Mouse (Mus musculus) kidney, postnatal 0 days (tissue): ENCODE results near the gene Rsrc1. TPM values are rescaled to one million over a fixed set of nuclear protein-coding genes. Genes with fewer than 3 reads are reported as not detected.

Experiments
- ATAC-seq: fragments of 200-750 bp; cut with Nextera tagmentation; replicated peaks from 2 replicates; pipeline ENCODE4 v1.8.0; 2017; ENCODE audit warnings: low read depth, moderate number of reproducible peaks, moderate TSS enrichment, moderate library complexity; ENCODE audit not compliant: low FRiP score
- DNase-seq: peaks from one replicate; pipeline ENCODE4 v3.0.0-alpha.2; 2016; ENCODE audit warnings: low spot score
- H3K27ac ChIP-seq: fragments of 300-500 bp; sonication (generic); 2 replicates; pipeline ENCODE4 v1.5.1; 2014; ENCODE audit warnings: mild to moderate bottlenecking
- H3K27me3 ChIP-seq: fragments of 300-500 bp; sonication (generic); 2 replicates; pipeline ENCODE4 v1.6.1; 2014; ENCODE audit warnings: low read length, mixed read lengths; ENCODE audit not compliant: insufficient read depth
- H3K36me3 ChIP-seq: fragments of 300-500 bp; sonication (generic); 2 replicates; pipeline ENCODE4 v1.6.1; 2014; ENCODE audit warnings: low read length, mixed read lengths; ENCODE audit not compliant: insufficient read depth
- H3K4me1 ChIP-seq: fragments of 300-500 bp; sonication (generic); replicated peaks from 2 replicates; pipeline ENCODE4 v1.6.1; 2014; ENCODE audit warnings: antibody characterized with exemption, low read length, mixed read lengths; ENCODE audit not compliant: insufficient read depth
- H3K4me2 ChIP-seq: fragments of 300-500 bp; sonication (generic); 2 replicates; pipeline ENCODE4 v1.6.1; 2014; ENCODE audit warnings: mild to moderate bottlenecking, low read length, moderate library complexity, mixed read lengths
- H3K4me3 ChIP-seq: fragments of 300-500 bp; sonication (generic); replicated peaks from 2 replicates; pipeline ENCODE4 v1.5.1; 2014; ENCODE audit warnings: low read depth, low read length
- H3K9ac ChIP-seq: fragments of 300-500 bp; sonication (generic); 2 replicates; pipeline ENCODE4 v1.6.1; 2014; ENCODE audit warnings: low read depth, low read length
- H3K9me3 ChIP-seq: fragments of 300-500 bp; sonication (generic); replicated peaks from 2 replicates; pipeline ENCODE4 v1.6.1; 2016; ENCODE audit warnings: low read length, inconsistent platforms, mixed read lengths
- CTCF ChIP-seq: IDR thresholded peaks from 2 replicates; pipeline ENCODE4 v1.5.1; 2016; ENCODE audit warnings: antibody characterized with exemption, low read depth, mild to moderate bottlenecking, moderate library complexity
- WGBS: fragments of 180-500 bp; shearing (Covaris S2); extraction: QIAGEN DNeasy Blood & Tissue Kit; methylation state at CpG from one replicate; pipeline ENCODE4 v1.1.7; 2014; 5-methylcytosine and 5-hydroxymethylcytosine counted together
- polyA plus RNA-seq: library from polyadenylated mRNA; unstranded; fragments of >200 nt; fragmentation: Nextera tagmentation; extraction: Ambion mirVana; gene quantifications from 2 replicates; pipeline ENCODE4 v1.2.1, GENCODE M21; 2015

The Rsrc1 gene
- polyA plus RNA-seq, 1 experiment from 2014 or later: 26.6 TPM

DNA sequence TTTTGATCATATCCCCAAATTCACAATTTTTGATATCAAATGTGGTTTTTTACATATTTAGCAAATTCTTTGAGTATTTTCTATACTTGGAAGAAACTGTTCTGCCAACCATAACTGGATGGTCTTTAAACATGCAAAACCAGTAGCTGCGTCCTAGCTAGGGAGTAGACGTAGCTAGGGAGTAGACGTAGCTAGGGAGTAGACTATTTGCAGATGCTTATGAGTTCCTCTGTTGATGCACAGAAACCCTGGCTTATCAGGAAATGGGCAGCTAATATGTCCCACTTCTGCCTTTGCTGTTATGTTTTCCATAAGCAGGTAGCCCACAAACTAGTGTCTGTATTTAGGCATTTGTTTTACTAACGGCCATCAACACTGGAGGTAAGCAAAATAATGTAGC is 298.6 kb downstream of the Rsrc1 start:
- Histone ChIP-seq H3K4me1 (no peaks in the 10 kb centered on the region), H3K4me2 (no peak overlapping the region), H3K27ac (no peak overlapping the region), H3K36me3 (no peaks in the 10 kb centered on the region), H3K9me3 (no peaks in the 10 kb centered on the region), H3K27me3 (no peaks in the 10 kb centered on the region), H3K9ac (no peak overlapping the region), H3K4me3 (no peak overlapping the region)
- 88% methylated on average over 4 of the region's 4 CpGs for WGBS
- ATAC-seq (no peak), DNase-seq (no peak)
- no peak for TF ChIP-seq CTCF

DNA sequence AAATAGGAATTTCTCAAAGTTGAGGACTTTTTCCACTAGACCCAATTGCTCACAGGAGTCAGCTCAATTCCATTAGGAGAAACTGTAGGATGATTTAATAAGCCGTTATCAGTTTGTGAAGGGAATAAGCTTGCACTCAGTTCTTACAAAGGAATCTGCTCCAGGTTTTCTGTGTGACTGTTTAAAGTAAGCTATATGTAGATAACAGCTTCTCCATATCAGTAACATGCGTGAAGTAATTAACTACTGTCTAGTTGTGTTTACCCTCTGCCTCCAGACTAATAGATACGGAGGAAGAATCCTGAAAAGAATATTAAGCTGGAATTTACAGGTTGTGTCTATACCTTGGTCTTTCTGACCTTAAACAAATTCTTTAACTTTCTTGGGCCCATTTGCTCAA is 299.1 kb downstream of the Rsrc1 start:
- no peaks in the 10 kb centered on the region for H3K36me3 ChIP-seq
- H3K4me1 ChIP-seq: no peaks in the 10 kb centered on the region
- H3K27ac ChIP-seq: no peak overlapping the region
- H3K27me3 ChIP-seq: no peaks in the 10 kb centered on the region
- DNase-seq: no peak
- no peak for TF ChIP-seq CTCF
- 74% methylated on average over 3 of the region's 3 CpGs for WGBS
- H3K9me3 ChIP-seq: no peaks in the 10 kb centered on the region
- H3K9ac ChIP-seq: no peak overlapping the region
- no peak for ATAC-seq
- no peak overlapping the region for H3K4me3 ChIP-seq
- no peak overlapping the region for H3K4me2 ChIP-seq

DNA sequence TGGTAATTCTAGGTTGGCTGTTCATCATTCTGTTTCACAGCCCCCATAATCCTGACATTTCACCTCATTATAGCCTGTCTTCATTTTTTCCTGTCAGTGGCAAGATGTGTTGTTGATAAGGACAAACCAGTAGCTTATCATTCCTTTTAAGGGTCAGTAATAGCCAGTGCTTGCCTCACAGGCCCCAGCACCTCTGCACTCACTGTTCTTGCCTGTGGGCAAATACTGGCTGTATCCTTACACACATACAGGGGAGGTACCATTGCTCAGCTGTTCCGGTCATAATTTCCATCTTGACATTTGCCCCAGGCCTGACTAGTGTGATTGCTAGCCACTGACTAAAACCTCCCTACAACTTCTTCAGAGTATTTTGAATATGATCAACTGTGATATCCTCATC is 302.8 kb downstream of the Rsrc1 start:
- Histone ChIP-seq H3K36me3 (no peaks in the 10 kb centered on the region), H3K4me2 (no peak overlapping the region), H3K4me3 (no peak overlapping the region), H3K27ac (no peak overlapping the region), H3K4me1 (no peaks in the 10 kb centered on the region), H3K27me3 (no peaks in the 10 kb centered on the region), H3K9ac (no peak overlapping the region), H3K9me3 (no peaks in the 10 kb centered on the region)
- no peak for TF ChIP-seq CTCF
- ATAC-seq: no peak
- WGBS: 72% methylated on average over 1 of the region's 1 CpGs
- DNase-seq: no peak

DNA sequence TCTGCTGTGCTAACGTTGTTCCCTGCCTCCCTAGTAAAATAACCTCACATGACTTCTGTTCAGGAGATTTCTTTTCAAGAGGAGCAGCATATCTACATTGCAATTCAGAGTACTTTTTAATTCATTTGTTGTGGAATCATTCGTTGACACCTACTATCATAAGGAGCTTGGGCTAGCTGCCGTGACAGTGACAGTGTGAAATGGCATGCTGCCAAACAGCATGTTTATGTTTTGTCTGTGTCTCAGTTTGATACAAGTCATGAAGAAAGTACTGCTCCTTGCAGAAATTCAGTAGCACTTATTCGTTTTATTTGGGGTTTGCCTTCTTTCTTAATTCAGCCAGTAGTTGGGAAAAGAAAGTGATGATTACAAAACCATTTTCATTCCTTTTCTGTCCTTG is 303.7 kb downstream of the Rsrc1 start:
- H3K27me3 ChIP-seq: no peaks in the 10 kb centered on the region
- no peaks in the 10 kb centered on the region for H3K4me1 ChIP-seq
- H3K36me3 ChIP-seq: no peaks in the 10 kb centered on the region
- H3K9me3 ChIP-seq: no peaks in the 10 kb centered on the region
- DNase-seq (no peak), ATAC-seq (no peak)
- no peak overlapping the region for H3K4me2 ChIP-seq
- H3K9ac ChIP-seq: no peak overlapping the region
- no peak overlapping the region for H3K4me3 ChIP-seq
- WGBS: 57% methylated on average over 4 of the region's 4 CpGs
- H3K27ac ChIP-seq: no peak overlapping the region
- TF ChIP-seq CTCF: no peak

DNA sequence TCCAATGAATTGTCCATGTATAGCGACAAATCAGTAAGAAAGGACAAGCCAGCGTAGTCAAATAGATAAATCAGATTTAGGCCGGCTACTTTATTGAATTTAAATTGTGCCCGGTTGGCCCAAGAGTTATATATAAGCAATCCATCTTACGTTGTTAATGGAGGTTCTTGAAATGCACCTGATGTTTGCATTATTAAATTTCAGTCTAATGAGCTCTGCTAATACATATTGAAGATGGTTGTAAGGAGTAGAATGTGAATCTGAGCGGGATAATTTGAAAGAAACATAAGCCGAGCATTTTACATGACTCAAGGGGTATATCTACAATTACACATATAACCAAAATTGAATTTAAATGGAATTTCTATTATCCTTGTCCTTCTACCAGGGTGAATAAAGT is 307.5 kb downstream of the Rsrc1 start:
- WGBS: 88% methylated on average over 7 of the region's 7 CpGs
- ATAC-seq (no peak), DNase-seq (no peak)

DNA sequence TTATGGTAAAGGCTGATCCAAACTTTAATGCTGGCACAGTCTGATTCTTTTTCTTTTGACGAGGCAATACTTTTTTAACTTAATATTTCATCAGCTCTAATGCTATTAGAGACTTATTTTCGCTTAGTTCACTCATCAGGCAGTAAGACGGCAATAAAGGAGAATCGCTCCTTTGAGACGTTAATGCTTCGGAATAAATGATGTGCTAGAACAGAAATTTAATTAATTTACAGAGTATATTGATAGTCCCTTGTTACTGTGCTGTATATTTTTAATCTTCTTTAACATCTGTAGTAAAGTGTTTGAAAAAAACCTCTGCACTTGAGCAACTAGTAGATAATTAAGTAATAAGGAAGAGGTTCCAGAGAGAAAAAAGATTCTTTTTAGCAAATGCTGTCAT is 308.3 kb downstream of the Rsrc1 start:
- DNase-seq (no peak), ATAC-seq (no peak)
- H3K4me2 ChIP-seq: no peak overlapping the region
- H3K4me1 ChIP-seq: no peaks in the 10 kb centered on the region
- H3K9ac ChIP-seq: no peak overlapping the region
- H3K4me3 ChIP-seq: no peak overlapping the region
- H3K27ac ChIP-seq: no peak overlapping the region
- TF ChIP-seq CTCF: no peak
- H3K36me3 ChIP-seq: no peaks in the 10 kb centered on the region
- WGBS: 85% methylated on average over 6 of the region's 6 CpGs
- no peaks in the 10 kb centered on the region for H3K9me3 ChIP-seq
- no peaks in the 10 kb centered on the region for H3K27me3 ChIP-seq

More for the DNA sequence above, 307.5 kb downstream of the Rsrc1 start:
- H3K27ac ChIP-seq: no peak overlapping the region
- H3K4me2 ChIP-seq: no peak overlapping the region
- H3K4me1 ChIP-seq: no peaks in the 10 kb centered on the region
- no peak overlapping the region for H3K4me3 ChIP-seq
- no peaks in the 10 kb centered on the region for H3K27me3 ChIP-seq
- H3K36me3 ChIP-seq: no peaks in the 10 kb centered on the region
- no peak overlapping the region for H3K9ac ChIP-seq
- H3K9me3 ChIP-seq: no peaks in the 10 kb centered on the region
- TF ChIP-seq CTCF: no peak

DNA sequence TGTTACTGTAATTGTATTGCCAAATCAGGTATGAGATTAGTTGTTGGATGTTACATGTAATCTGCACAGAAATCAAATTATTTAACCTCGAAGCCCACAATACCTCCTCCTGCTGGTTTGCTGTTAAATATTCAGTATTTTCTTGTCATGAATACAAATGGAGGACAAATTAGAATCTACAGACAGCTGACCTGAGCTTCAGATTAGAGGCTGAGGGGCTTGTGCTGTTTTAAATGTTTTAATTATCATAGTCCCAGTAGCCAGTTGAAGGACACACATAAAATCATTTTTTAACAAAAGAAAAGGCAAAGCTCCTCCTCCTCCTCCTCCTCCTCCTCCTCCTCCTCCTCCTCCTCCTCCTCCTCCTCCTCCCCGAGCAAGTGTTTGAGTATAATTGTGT is 327.5 kb downstream of the Rsrc1 start:
- DNase-seq (no peak), ATAC-seq (no peak)
- Histone ChIP-seq H3K4me1 (no peaks in the 10 kb centered on the region), H3K27ac (no peak overlapping the region), H3K9ac (no peak overlapping the region), H3K9me3 (no peaks in the 10 kb centered on the region), H3K4me3 (no peak overlapping the region), H3K27me3 (no peaks in the 10 kb centered on the region), H3K36me3 (no peaks in the 10 kb centered on the region), H3K4me2 (no peak overlapping the region)
- TF ChIP-seq CTCF: no peak
- WGBS: 64% methylated on average over 2 of the region's 2 CpGs
